Mouse (Mus musculus) WW6 (cell line): ENCODE measurements at regions not wholly inside any gene's neighbourhood (a gene's known extent, or its start where the extent isn't known, plus 50 kb on each side); places are given as distances from the start of the nearest gene placed in this dataset.

Source experiments
- DNase-seq: peaks from one replicate; pipeline ENCODE4 v3.0.0-alpha.2; 2013; ENCODE audit warnings: low read depth, low spot score

DNA sequence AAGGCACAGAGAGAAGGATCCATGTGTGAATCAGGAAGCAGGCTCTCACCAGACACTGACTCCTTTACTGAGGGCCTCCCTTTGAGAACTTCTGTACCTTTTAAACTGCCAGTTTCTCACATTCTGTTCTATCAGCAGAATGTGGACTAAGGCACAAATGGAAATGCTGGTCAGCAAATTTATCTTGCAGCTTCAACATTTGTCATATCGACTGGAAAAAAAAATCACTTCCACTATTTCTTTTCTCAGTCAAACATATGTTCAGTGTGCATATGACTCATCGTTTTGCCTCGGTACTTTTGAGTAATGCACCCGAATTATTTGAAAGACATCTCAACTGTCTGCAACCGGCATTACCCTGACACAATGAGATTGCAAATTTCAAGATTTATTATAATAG is 101.4 kb upstream of the Sphkap start:
- DNase-seq: no peak

DNA sequence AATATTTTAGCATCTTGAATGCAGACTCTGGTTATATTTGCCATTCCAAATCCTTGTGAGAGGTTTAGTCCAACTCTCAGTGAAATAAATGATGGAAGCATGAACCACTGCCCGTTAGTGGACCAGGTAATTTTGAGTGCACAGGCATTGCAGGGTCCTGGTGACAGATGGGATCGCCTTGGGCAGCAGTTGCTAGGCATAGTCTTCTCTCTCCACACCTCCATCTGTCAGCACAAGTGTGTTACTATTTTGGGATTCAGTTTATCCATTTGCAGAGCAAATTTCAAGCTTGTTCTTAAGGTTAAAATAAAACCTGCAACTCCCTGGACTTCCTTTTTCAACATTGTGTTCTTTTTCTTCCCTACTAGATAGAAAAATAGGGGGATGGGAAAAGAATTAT is 97.4 kb upstream of the Sphkap start:
- no peak for DNase-seq

DNA sequence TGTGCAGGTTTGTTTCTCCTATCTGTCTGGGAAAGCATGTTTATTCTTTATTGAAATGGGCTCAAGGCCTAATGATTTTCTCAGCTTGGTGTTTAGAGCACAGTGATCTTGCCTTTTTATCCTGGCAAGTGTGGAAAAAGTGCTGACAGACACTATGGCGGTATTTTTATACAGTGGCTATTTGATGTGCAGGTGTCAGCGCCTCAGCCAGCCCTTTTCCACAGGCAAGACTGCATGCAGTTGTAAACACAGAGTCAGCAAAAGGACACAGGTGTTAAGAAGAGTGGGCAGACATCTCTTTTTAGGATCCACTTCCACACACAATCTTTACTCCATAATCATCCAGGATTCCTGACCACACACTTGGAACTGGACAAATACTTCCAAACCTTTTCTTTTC is 88.9 kb upstream of the Sphkap start:
- DNase-seq: no peak

DNA sequence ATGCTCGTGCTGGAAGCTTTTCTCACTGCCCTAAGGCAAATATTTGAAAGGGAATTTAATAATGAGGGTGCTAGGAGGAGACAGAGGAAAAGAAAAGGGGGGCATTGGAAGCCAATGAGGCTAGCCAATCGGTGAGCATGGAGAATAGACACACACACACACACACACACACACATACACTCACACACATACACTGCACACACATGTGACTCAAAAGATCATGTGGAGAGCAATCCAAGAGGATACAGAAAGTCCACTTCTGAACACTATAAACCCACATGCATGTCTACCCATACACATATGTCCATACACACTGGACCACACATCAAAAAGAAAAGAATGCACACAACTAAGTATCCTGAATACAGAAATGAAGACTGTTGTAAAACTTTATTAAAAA is 88.4 kb upstream of the Sphkap start:
- DNase-seq: no peak

DNA sequence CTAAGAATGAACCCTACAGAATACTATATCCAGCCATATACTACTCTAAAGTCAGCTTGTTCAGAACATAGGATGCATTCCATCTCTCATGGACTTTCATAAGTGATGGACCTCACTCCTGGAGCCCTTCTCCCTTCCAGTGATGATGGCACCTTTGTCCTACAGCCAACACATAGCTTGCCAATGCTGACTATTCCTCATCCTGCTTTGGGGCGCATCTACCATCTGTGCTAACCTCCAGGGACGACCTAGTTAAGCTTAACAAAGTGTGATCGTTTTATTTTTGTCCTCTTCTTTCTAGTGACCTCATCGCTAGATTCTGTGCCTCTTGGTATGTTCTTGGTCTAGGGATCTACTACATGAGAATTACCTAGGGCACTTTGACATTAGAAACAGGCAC is 87.0 kb upstream of the Sphkap start:
- DNase-seq: no peak

DNA sequence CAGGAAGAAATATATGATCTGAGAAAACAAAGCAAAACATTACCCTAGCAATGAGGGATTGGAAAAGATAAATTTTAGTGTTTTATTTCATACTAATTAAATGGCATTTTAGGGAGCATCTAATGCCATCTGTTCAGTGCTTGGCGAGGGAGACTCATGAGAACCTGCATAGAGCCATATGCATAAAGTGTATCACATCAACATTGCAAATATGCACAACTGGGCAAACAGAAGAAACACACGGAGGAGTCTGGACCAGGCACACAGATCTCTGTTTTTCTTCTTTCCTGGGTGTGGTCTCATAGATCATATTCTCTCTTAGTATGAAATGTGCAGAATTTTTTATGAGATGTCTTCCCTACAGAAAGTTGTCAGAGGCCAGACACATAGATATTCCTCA is 71.1 kb upstream of the Sphkap start:
- DNase-seq: no peak
